Mouse (Mus musculus) forebrain, embryonic 14.5 days (tissue): ENCODE data around the gene Trim71. TPM values are rescaled to one million over a fixed set of nuclear protein-coding genes. Genes with fewer than 3 reads are reported as not detected.

Experiments
- ATAC-seq: fragments of 200-750 bp; cut with Nextera tagmentation; 2 replicates; pipeline ENCODE4 v1.8.0; 2017; ENCODE audit warnings: mild to moderate bottlenecking, moderate library complexity
- DNase-seq: peaks from one replicate; pipeline ENCODE4 v3.0.0-alpha.2; 2015; ENCODE audit warnings: low spot score
- H3K27ac ChIP-seq: fragments of 300-500 bp; sonication (generic); 2 replicates; pipeline ENCODE4 v1.5.1; 2014; ENCODE audit warnings: low read depth, mild to moderate bottlenecking, control low read depth, low read length, moderate library complexity
- H3K27me3 ChIP-seq: fragments of 300-500 bp; sonication (generic); replicated peaks from 2 replicates; pipeline ENCODE4 v1.6.1; 2014; ENCODE audit warnings: low read length, control low read depth, mixed read lengths; ENCODE audit not compliant: control insufficient read depth, insufficient read depth
- H3K36me3 ChIP-seq: fragments of 300-500 bp; sonication (generic); 2 replicates; pipeline ENCODE4 v1.6.1; 2014; ENCODE audit warnings: low read length, control low read depth; ENCODE audit not compliant: control insufficient read depth, insufficient read depth
- H3K4me1 ChIP-seq: fragments of 300-500 bp; sonication (generic); 2 replicates; pipeline ENCODE4 v1.6.1; 2014; ENCODE audit warnings: antibody characterized with exemption, low read length, control low read depth; ENCODE audit not compliant: control insufficient read depth, insufficient read depth
- H3K4me2 ChIP-seq: fragments of 300-500 bp; sonication (generic); 2 replicates; pipeline ENCODE4 v1.6.1; 2014; ENCODE audit warnings: mild to moderate bottlenecking, control low read depth, low read length
- H3K4me3 ChIP-seq: fragments of 300-500 bp; sonication (generic); 2 replicates; pipeline ENCODE4 v1.5.1; 2014; ENCODE audit warnings: low read depth, low read length, control low read depth
- H3K9ac ChIP-seq: fragments of 300-500 bp; sonication (generic); 2 replicates; pipeline ENCODE4 v1.6.1; 2014; ENCODE audit warnings: mild to moderate bottlenecking, low read length, control low read depth, moderate library complexity
- H3K9me3 ChIP-seq: fragments of 300-500 bp; sonication (generic); replicated peaks from 2 replicates; pipeline ENCODE4 v1.6.1; 2016; ENCODE audit warnings: low read length, control low read depth, mixed read lengths; ENCODE audit not compliant: control insufficient read depth
- WGBS: fragments of 180-500 bp; shearing (Covaris S2); extraction: QIAGEN DNeasy Blood & Tissue Kit; methylation state at CpG from one replicate; pipeline ENCODE4 v1.1.7; 2014; 5-methylcytosine and 5-hydroxymethylcytosine counted together
- polyA plus RNA-seq: library from polyadenylated mRNA; unstranded; fragments of >200 nt; fragmentation: Nextera tagmentation; extraction: Ambion mirVana; gene quantifications from 2 replicates; pipeline ENCODE4 v1.2.1, GENCODE M21; 2014

Trim71 gene
- polyA plus RNA-seq, 1 experiment from 2014 or later: 0.05 TPM

DNA sequence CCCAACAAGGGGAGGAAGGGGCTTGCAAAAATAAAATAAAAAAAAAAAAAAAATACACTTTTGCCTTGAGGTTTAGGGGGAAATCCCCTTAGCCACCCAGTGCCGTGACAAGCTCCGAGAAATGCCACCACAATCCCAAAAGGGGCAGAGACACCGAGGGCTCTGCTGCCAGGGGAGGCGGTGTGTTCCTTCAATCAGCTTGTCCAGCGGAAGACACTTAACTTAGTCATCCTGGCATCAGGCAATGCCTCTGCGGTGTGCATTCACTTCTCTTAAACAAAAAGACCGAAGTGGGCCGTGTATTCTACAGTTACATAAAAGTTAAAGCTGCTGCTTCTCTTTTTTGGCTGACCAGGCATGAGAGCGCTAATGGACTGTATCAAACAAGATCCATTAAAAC is 56.7 kb downstream of the Trim71 start:
- Histone ChIP-seq H3K9ac (no peak overlapping the region), H3K27me3 (no peaks in the 10 kb centered on the region), H3K4me3 (no peak overlapping the region), H3K4me1 (no peaks in the 10 kb centered on the region), H3K36me3 (no peaks in the 10 kb centered on the region), H3K4me2 (no peak overlapping the region), H3K27ac (no peak overlapping the region), H3K9me3 (peaks cover under 1% of the 10 kb centered on the region; the same call in 1 of the 2 replicates)
- DNase-seq (no peak), ATAC-seq (no peak)
- 95% methylated on average over 9 of the region's 9 CpGs for WGBS

DNA sequence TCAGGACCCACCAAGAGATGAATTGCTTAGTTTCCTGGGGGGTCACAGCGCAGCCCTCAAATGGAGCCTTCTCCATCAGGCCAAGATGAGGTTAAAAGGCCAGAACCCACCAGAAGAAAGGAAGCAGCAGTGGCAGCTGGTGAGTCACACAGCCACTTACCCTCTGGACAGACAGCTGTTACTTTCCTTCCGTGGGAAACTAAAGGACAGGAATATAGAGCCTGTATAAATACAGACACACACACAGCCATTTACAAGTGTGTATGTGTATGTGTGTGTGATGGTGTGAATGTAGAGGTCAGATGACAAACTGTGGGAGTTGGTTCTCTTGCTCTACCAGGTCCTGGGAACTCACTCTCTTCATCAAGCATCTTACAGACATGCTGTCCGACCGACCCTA is 57.6 kb downstream of the Trim71 start:
- DNase-seq: no peak
- ATAC-seq: no peak
- Histone ChIP-seq H3K36me3 (no peaks in the 10 kb centered on the region), H3K4me3 (no peak overlapping the region), H3K9ac (no peak overlapping the region), H3K27me3 (no peaks in the 10 kb centered on the region), H3K9me3 (no peaks in the 10 kb centered on the region), H3K4me1 (no peaks in the 10 kb centered on the region), H3K4me2 (no peak overlapping the region), H3K27ac (no peak overlapping the region)
- WGBS: 88% methylated on average over 4 of the region's 4 CpGs

DNA sequence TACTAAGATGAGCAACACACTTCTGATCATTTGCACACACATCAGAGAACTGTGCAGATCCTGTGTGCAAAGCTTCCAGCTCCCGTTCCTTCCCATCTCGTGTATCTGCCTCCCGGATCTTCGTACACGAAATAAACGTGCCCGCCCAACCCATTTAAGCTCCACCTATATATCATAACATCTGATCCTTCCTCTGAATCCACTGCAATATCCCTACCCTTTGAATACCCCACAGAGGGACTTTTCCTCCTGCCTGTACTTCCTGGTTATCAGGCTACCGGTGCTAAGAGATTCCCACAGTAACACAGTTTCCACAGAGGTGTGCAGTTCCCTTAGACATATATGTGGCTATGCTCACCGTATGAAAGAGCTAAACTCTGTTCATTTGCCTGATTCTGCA is 59.4 kb downstream of the Trim71 start, which contains the start of gene Ccr4:
Ccr4 (minus strand) TSS at position 101 of the 400 bp plus-strand sequence.
- Histone ChIP-seq H3K9ac (no peak within 1 kb of the TSS), H3K9me3 (no peaks in the 10 kb centered on the region), H3K36me3 (no peaks in the 10 kb centered on the region), H3K4me3 (no peak within 1 kb of the TSS), H3K4me1 (no peaks in the 10 kb centered on the region), H3K27ac (no peak within 1 kb of the TSS), H3K27me3 (no peaks in the 10 kb centered on the region), H3K4me2 (no peak within 1 kb of the TSS)
- DNase-seq: no peak
- 87% methylated on average over 9 of the region's 9 CpGs for WGBS
- ATAC-seq: no peak

DNA sequence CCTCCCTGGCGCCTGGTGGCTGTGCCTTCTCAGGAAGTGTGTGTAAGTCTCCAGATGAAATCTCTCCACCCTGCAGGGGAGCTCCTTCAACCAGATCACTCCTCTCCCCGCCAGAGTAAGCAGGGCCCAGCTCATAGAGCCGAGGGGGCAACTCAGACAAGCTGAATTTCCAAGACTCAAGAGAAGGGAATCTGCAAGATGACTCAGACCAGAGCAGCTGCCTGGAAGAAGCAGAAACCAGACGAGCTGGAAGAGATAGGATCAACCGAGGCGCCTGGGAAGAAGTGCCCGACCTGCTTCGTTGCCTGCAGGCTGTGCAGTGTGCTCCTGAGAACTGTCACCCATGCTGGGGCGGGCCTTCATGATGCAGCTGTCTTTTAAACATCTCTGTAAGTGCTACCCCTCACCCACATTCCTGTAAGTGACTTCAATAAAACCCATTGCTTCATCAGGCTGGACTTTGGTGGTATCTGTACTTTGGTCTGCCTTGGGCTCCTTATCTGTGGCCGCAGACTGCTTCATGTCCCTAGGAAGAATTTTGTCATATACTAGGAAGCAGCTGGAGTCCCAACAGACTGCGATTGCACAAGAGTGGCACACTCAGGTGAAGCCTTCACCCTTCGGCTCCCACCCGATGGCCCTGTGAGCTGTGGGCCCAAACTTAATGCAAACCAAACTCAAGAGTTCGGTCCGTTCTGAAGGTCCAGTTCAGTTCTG is 61.3 kb downstream of the Trim71 start:
- Histone ChIP-seq H3K9ac (no peak overlapping the region), H3K27me3 (no peaks in the 10 kb centered on the region), H3K36me3 (no peaks in the 10 kb centered on the region), H3K4me1 (no peaks in the 10 kb centered on the region), H3K27ac (no peak overlapping the region), H3K9me3 (no peaks in the 10 kb centered on the region), H3K4me2 (no peak overlapping the region), H3K4me3 (no peak overlapping the region)
- ATAC-seq (no peak), DNase-seq (no peak)
- 76% methylated on average over 15 of the region's 15 CpGs for WGBS

DNA sequence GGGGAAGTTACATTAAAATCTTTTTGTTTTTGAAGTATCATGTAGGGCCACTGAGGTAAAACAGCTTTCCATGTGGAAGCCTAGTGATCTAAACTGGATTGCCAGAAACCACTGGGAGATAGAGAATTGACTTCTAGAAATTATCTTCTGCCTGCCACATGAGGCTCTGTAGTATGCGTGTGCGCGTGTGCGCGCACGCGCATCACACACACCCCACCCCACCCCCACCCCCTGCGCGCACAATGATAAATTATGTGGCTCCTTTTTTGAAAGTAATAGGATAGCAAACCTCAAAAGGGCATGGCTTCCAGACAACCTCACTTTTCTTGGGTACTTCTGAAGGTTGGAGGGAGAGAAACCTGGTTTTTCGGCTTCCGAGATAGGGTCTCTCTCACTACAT is 62.3 kb downstream of the Trim71 start:
- H3K4me2 ChIP-seq: no peak overlapping the region
- no peaks in the 10 kb centered on the region for H3K9me3 ChIP-seq
- H3K9ac ChIP-seq: no peak overlapping the region
- ATAC-seq (no peak), DNase-seq (no peak)
- H3K4me1 ChIP-seq: no peaks in the 10 kb centered on the region
- no peaks in the 10 kb centered on the region for H3K36me3 ChIP-seq
- H3K27me3 ChIP-seq: no peaks in the 10 kb centered on the region
- WGBS: over 99% methylated on average over 11 of the region's 11 CpGs
- H3K27ac ChIP-seq: no peak overlapping the region
- H3K4me3 ChIP-seq: no peak overlapping the region

DNA sequence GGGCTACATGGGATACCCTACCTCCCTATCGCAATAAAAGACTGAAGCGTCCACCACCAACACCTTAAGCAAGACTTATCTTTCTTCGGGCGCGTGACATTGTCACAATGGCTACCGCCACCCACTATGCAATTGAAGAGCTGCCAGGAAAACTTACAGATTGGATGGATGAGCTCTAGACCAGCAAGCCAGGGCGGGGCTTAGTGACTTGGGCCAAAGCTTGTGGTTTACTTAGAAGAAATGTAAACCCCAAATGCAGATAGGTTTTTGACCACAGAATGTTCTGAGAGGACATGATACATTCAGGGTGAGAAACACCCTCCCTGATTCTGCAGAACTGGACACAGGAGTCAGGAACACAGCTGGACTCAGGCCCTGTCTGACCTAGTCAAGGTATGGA is 63.1 kb downstream of the Trim71 start:
- Histone ChIP-seq H3K4me3 (no peak overlapping the region), H3K4me1 (no peaks in the 10 kb centered on the region), H3K27me3 (no peaks in the 10 kb centered on the region), H3K9ac (no peak overlapping the region), H3K36me3 (no peaks in the 10 kb centered on the region), H3K27ac (no peak overlapping the region), H3K9me3 (no peaks in the 10 kb centered on the region), H3K4me2 (no peak overlapping the region)
- no peak for ATAC-seq
- WGBS: 93% methylated on average over 7 of the region's 7 CpGs
- DNase-seq: no peak

DNA sequence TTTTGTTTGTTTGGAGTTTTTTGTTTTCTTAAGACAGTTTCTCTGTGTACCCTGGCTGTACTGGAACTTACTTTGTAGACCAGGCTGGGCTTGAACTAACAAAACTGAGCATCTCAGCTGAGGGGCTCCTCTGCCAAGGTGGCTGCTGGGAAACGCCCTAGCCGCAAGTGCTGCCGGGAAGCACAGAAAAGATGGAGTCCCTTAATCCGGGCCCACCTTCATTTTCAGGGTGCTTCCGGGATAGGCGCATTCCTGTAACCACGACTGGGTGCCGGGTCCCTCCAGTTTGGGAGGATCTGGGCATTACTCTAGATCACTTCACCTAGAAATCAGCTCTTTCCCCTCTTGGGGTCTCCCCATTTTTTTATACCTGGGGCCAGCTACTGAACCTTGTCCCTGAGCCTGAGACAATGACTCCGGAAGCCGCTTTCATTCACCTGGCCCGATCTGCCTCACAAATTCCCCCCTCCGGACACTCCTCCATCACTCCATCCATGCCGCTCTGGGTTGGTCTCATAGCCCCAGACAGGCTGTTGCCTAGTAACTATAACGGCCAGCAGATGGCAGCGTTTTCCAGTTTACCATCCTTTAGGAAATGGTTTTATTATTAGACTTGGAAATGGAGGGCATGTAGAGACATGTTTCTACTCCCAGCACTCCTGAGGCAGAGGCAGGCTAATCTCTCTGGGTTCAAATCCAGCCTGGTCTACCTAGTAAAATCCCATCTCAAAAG is 64.2 kb downstream of the Trim71 start:
- Histone ChIP-seq H3K4me2 (no peak overlapping the region; the same call in 1 of the 2 replicates), H3K4me1 (no peaks in the 10 kb centered on the region), H3K9ac (no peak overlapping the region), H3K27me3 (no peaks in the 10 kb centered on the region), H3K4me3 (no peak overlapping the region), H3K36me3 (no peaks in the 10 kb centered on the region), H3K27ac (no peak overlapping the region), H3K9me3 (no peaks in the 10 kb centered on the region)
- ATAC-seq: no peak
- DNase-seq: peak; percentile 73
- WGBS: 16% methylated on average over 15 of the region's 15 CpGs

DNA sequence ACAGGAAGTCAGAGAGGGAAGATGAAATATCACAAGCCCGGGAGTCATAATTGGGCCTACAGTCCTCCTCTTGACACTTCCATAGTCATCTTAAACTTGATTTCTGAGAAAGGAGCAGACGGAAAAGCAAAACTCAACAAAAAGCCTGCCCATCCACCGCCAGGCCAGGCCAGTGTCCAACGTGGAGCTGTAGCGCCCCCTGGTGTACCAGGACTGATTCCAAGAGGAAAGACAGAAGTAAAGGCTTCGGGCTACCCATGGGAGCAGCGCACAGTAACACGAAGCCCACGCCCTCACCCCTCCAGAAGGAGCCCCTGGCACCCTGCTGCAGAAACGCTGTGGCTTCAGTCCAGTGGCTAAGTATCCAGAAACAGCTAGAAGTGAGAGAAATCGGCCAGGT is 66.0 kb downstream of the Trim71 start:
- ATAC-seq: 0 out of 2 replicates have a peak, but pooled peaks have one; percentile 61
- Histone ChIP-seq H3K4me3 (no peak overlapping the region), H3K9me3 (no peaks in the 10 kb centered on the region), H3K36me3 (no peaks in the 10 kb centered on the region), H3K4me2 (no peak overlapping the region), H3K4me1 (no peaks in the 10 kb centered on the region), H3K9ac (no peak overlapping the region), H3K27ac (no peak overlapping the region), H3K27me3 (no peaks in the 10 kb centered on the region)
- WGBS: 8% methylated on average over 11 of the region's 11 CpGs
- peak; percentile 81 for DNase-seq

DNA sequence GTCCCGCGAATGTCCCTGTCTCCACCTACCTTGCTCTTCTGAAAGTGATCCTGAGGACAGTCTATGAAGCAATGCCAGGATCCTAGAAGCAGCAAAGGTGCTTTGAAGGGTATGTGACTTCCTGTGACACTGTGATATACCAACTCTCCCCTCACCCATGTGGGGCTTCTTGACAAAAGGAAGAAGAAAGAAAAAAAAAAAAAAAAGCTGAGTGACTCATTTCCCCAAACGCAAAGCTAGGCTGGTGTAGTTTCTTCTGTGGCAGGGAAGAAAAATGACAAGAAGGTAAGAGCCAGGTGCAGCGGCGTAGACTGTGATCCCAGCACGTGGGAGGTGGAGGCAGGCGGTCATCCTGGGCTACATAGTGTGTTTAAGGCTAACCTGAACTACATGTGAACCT is 67.7 kb downstream of the Trim71 start:
- H3K4me1 ChIP-seq: no peaks in the 10 kb centered on the region
- no peak overlapping the region for H3K4me2 ChIP-seq
- H3K9ac ChIP-seq: no peak overlapping the region
- H3K9me3 ChIP-seq: no peaks in the 10 kb centered on the region
- H3K27ac ChIP-seq: no peak overlapping the region
- H3K27me3 ChIP-seq: no peaks in the 10 kb centered on the region
- no peak for ATAC-seq
- H3K4me3 ChIP-seq: no peak overlapping the region
- WGBS: 89% methylated on average over 7 of the region's 7 CpGs
- no peaks in the 10 kb centered on the region for H3K36me3 ChIP-seq
- no peak for DNase-seq
